Mouse (Mus musculus): ENCODE measurements around the gene Meis1. TPM values are rescaled to one million over a fixed set of nuclear protein-coding genes. Genes with fewer than 3 reads are reported as not detected.

Meis1 gene
- polyA plus RNA-seq, 1 experiment from 2014 or later: 15.6 TPM

DNA sequence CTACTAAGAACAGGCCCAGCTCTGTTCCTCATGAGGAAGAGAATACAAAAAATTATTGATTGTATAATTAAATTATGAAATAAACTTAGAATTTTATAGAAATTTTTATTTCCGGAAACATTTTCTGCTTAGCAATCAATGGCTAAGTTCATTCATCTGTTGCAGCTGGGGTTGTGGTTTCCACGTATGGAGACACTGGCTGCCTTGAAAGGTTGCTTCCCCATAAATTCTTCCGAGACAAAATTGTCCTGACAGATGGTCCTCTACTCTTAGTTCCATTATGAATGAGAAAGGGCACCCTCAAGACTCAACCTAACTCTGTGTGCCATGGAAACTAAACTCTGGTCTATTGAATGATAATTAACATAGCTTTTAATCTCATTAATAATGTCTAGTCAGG lies 111.9 kb downstream of the Meis1 start:
- no peak for DNase-seq (ENCODE audit: low spot score)

DNA sequence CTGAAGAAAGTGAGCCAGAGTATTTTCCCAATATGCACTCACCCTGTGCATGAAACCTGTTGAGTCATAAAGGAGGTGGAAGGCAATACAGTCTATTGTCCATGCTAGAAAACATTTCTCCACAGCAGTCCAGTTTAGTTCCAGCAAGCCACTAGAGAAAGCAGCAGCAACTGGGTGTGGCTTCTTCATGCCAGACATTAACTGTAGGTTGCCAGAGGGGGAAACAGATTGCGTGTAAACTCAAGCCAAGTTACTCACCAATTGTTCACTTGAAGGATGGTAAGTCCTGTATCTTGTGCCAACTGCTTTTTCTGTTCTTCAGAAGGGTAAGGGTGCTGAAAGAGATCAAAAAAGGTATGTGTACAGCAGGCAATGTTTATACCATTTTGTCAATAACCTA lies 113.4 kb downstream of the Meis1 start:
- DNase-seq (ENCODE audit: low spot score): no peak

DNA sequence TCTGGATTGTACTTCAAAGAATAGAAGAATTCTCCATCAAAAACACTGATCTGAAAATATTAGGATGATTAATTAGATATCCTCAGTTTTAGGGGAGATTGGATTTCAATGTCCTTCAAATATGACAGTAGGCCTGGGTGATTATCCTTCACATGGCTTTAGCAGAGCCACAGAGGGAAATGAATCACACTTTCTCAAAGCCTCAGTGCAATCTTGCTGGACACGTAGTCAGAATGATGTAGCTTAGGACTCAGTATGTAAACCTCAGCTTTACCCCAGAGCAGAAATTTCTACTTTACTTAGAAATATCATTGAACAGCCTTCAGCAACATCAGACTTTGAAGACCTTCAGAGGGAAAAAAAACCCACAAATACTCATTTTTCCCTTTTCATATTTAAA lies 113.9 kb downstream of the Meis1 start:
- DNase-seq (ENCODE audit: low spot score): no peak

DNA sequence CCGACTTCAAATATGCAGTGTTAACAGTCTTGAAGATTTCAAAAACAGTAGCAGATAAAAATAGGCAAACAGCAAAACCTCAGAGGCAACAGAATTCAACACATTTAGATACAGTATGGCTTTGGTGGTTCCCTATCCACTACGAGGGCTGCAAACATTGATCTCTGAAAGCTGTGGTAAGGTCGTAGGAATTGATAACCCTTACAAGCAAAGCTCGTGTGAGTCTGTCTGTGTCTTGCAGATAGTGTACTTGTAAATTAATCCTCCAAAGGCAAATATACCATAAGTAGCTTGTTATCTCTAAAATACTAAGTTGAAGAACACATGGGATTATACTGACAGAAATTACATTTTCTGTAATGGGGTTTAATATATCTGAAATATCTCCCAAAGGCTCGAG lies 114.5 kb downstream of the Meis1 start:
- DNase-seq (ENCODE audit: low spot score): no peak

DNA sequence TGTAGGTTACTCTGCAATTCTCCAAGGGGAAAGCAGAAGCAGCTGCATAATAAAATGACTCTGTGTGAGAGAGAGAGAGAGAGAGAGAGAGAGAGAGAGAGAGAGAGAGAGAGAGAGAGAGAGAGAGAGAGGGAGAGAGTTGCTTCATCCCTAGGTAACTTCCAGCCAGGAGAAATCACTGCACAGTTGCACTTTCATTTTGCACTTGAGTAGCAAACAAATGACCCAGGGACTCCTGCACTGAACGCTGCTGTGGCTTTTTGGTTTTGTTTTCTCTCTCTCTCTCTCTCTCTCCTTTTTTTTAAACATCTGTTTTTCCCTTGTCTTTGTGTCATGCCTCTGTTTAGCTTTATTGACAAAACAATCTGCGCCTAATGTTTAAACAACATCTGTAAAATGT lies 118.3 kb downstream of the Meis1 start:
- DNase-seq (ENCODE audit: low spot score): no peak

DNA sequence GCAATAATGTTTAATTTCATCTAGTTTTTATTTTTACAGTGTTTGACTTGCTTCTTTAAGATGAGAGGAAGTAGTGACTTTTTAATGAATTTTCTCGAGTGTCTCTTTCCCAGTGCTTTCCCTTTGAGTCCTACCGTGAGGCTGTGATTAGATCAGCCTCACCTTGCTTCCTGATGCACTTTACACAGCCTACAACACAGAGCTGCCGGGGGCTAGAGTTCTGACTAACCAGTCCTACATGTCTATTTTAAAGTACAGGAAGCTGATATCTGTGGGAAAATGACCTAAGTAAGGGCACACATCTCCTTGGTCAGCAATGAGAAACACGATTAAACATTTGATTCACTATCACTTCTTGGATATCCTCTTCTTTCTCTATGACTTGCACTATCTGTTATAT lies 119.9 kb downstream of the Meis1 start:
- DNase-seq (ENCODE audit: low spot score): no peak

DNA sequence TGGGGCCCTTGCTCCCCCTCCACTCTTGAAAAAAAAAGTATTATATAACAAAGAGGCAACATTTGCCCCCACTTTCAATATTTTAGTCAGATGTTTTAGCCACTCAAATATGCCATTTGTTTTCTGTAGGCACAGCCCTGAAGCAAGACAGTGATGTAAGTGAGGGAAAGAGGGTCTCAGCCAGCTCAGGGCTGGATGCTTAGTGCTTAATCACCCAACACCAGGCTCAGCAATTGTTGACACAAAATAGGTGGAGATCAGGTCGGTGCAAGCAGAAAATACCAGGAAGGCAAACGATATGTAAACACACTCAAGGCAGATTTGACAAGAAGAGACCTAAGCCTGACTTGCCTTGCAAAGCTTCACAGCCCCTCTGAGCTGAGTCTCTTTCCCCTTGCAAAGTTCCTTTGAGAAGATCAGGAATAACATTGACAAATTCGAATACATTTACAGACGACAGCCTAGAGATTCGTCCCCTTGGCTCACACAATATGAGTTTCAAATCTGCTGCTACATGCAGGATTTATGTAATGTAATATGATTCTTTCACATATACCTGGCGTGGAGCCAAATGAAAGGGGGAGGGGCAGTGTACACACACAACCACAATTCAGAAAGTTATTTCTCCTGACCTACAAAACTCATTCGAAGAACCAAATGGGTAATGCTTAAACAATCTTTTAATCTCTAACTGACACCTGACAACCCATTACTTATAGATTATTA lies 120.7 kb downstream of the Meis1 start:
- no peak for DNase-seq (ENCODE audit: low spot score)

DNA sequence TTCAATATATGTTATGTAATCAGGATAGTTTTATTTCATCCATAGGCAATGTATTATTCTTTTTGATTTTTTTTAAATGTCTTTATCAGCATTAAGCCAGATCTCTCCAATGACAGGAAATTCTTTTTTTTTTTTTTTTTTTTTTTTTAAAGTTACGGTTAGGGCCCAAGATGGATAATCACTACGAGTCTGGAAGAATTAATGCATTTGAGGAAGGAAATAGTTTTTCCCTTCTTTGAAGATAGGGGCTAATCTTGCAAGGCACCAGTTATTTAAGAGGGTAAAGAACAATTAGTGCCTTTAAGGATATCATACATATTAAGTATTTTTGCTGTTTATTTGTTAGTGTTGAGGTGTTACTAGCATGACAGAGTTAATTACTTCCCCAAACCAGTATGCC lies 121.5 kb downstream of the Meis1 start:
- no peak for DNase-seq (ENCODE audit: low spot score)

DNA sequence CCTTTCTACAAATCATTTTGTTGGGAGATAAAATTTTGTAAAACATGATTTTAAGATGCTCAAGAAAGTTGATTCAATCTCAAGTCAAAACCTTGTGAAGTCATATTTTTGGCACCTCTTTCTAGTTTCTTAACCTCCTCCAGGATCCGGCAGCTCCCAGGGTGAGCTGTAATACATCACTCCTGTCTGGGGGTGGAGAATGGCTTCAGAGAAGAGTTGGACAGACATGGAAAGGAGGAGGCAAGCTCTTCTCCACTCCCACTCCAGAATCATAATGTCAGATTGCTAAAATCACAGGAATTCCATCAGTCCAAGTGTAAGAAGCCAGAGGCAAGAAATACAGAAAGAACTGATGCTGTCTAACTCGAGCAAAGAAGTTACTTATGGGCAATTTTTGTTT lies 126.3 kb downstream of the Meis1 start:
- no peak for DNase-seq (ENCODE audit: low spot score)

DNA sequence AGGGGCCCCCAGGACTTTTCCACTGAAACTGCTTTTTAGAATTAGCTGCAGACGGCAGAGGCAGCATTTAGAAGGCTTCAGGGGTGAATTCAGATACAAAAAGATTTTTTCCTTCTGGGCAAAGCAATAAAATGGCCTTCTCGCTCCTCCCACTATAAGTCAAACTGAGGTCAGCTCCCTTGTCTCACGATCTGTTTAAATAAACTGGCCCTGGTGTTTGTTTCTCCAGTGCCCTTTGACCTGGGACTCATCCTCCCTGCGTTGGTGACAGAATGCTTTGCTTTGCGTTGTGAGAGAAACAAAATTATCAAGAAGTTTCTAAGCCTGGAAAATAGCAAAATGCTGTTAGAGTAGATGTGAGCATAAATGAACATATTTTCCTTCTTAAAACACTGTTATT lies 129.6 kb downstream of the Meis1 start:
- no peak for DNase-seq (ENCODE audit: low spot score)

DNA sequence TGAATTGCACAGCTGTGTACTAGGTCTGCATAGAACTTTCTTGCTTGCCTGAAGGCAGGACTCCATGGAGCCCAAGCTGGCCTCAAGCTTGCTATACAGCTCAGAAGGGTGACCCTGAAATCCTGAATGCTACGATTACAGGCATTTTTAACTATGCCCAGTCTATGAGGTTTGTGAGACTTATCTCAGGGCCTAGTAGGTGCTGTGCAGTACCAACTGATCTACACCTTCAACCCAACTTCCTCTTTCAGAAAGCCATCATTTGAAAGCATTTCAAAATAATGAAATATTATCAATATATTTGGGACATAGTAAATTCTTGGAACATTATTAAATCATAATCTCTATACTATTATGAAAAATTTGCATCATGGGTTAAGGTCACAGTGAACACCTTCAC lies 130.1 kb downstream of the Meis1 start:
- no peak for DNase-seq (ENCODE audit: low spot score)

DNA sequence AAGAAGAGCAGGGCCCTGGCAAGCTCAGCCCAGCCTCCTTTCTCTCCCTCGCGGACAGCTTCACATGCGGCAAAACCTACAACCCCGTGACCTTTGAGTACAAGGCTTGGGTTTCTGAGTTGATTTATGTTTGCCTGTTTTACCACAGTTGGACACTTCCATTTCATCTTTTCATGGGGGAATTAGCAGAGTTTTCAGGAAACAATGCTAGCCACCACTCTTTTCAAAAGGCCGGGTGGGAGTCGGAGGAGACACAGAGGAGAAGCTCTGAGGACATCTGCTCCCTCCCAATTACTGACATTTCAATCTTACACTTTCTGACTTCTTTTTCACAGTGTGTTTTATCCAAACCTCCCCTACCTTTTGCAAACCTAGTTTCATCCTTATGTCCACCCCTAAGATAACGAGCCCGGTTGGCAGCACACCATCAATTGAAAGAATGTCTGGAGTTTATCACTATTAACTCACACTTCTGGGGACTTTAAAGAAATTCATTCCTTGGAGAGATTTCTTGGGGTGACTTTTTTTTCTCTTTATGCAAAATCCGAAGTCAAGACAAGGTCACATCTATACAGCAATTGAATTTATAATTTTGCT lies 133.0 kb downstream of the Meis1 start:
- DNase-seq (ENCODE audit: low spot score): no peak

DNA sequence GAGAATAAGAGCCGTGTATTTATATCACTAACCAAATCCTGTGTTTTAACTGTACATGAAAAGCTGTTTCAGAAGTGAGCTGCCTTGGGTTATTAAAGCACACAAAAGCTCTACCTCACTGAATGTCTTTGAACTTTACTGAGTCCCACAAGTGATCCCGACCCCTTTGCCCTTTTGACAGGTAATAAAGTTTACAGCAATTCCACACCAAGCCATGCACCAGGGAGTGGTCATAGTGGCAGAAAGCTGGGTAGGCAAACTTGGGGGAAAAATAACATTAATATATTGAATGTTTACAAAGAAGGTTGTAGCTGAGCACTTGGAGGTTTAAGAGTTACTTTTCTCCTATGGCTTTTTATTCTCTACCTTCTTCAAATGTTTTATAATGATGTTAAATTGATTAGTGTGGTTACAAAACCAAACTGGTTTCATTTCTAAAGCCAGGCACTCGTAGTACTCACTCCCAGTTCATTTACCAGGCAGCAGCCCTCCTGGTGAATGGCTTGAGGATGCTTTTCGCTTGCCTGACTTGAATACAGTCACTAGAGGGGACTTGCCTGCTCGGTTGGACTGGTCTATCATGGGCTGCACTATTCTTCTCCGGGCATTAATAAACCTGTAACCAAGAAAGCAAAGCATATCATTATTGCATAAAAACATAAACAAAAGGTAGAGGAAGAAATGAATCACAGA lies 133.6 kb downstream of the Meis1 start:
- DNase-seq (ENCODE audit: low spot score): no peak

DNA sequence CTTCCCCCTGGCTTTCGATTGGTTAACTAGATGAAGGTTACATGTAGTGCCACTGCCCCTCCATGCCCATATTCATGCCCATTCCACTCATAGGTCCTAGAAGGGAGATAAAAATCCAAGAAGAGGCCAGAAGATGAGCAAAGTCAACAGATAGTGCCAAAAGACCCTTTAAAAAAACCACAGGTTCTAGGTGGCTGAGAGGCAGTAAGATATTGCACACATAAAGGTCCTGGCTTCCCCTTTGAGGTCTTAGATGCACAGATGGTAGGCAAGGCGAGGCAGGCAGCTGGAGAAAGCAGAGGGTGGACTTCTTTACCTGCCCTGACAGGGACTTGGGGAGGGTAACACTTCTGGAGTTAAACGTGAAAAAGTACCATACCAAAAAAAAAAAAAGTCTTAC lies 134.8 kb downstream of the Meis1 start:
- no peak for DNase-seq (ENCODE audit: low spot score)

DNA sequence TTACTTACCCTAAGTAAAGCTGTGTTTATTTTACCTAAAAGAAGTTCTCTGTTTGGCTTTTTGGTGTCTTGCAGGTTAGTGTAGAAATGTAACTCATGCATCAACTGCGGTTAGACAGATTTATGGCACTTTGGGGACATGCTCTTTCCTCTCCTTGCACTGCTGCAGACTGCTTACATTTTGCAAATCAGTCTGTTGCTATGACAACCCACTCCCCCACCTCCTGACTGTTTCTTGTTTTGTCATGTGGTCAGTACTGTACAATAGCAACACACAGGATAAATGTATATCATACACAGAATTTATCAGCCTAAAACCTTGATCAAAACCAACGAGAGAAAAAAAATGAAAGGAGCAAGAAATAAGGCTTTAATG lies 135.3 kb downstream of the Meis1 start:
- no peak for DNase-seq (ENCODE audit: low spot score)

DNA sequence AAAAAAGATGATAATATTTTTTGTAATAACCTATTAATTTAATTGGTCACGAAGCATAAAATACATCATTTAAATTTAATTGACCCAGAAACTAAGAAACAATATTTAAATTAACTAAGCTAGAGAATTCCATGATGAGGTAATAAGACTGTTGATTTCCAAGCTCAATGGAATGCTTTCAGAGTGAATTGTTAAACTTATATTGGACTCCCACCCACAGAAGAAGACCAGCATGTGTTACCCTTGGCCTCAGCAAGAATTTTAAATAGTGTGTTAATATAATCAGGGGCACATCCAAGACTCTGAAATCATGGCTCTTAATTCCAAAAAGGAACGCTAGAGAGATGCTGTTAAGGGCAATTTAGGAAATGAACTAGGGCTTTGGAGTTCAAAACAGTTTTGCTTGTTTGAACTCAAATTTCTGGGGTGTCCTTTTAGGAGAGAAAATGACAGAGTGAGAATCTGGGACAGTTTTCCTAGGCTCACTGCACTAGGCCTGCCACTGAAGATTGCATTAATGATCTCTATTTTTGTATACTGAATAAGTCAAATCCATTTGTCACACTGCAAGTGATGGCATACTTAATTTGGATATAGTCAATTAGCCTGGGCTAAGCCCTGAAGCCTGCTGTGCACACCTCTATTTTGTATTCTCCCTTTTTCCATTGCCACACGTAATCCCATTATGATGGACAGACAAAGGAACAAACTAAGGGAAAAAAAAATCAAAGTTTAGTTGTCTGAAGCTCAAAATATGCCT lies 135.9 kb downstream of the Meis1 start:
- DNase-seq (ENCODE audit: low spot score): no peak

DNA sequence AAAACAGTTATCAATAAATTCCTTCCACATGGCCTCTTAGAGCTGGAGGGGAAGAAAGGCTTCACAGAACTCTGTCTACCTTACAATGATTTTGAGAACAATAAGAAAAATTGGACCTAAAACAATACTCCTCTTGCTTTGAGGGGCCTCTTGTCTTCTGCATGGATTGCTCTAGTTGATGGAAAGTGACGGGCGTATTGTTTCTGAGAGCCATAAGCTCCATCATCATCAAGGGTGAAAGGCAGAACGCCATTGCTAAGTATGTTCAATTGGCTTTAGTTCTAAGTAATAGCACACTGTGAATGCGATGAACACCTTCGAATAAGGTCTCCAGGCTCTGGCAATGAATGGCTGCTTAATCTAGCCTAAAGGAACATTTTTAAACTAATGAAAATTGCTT lies 136.5 kb downstream of the Meis1 start:
- DNase-seq (ENCODE audit: low spot score): no peak

DNA sequence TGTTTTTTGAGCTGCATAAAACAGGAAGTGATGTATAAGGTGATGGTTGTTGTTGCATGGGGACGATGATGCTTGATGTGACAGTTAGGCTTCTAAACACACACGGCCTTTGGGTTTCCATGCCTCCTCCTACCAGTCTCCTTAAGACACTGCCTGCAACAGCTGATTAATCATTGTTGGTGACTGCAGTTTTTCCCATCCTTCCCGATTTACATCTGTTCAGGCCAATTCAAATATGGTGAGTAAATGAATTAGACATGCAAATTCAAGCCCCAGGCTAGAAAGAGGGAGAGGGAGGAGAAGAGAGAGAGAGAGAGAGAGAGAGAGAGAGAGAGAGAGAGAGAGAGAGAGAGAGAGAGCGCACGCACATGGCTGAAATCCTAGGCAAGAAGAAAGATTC lies 138.0 kb downstream of the Meis1 start:
- DNase-seq (ENCODE audit: low spot score): no peak

DNA sequence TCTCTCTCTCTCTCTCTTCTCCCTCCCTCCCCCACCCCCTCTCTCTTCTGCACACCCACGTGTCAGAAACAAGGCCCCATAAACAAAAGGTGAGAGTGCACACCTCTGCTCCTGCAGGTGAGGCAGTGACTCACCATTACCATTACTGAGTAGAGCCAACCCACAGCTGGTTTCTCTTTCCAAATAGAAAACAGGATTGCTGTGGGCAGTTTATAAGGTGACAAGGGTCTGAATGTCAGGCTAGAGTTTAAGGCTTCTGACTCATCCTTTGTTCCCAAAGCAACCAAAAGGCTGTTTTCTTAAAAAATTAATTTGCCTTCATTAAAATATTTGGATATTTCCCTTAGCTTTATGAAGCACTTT lies 139.3 kb downstream of the Meis1 start:
- no peak for DNase-seq (ENCODE audit: low spot score)

DNA sequence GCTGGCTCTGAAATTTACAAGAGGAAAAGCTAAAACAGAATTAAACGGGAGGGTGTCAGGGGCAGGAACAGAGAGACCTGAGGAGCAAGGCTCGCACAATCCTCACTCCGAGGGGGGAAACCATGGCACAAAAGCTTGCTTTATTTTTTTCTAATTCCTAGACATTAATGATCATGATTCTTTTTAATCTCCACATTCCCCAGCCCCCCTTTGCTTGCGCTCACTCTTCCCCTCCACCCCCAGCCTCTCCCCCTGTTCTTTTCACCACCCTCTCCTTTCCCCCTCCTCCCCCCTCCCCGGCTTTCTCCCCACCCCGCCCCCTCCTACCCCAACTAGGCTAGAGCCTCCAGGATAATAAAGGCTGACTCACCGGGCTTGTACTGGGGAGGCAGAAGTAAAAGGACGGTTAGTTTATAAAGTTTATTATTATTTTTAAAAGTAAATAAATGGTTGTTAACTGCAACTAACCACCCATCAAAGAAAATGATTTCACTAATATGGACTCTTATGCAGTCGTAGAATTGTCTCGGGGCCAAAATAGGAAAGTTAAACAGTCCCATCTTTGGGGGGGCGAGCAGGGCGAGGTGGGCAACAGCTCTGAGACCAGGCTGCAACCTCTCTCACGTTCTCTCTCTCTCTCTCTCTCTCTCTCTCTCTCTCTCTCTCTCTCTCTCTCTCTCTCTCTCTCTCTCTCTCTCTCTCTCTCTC lies 139.9 kb downstream of the Meis1 start:
- DNase-seq (ENCODE audit: low spot score): no peak

DNA sequence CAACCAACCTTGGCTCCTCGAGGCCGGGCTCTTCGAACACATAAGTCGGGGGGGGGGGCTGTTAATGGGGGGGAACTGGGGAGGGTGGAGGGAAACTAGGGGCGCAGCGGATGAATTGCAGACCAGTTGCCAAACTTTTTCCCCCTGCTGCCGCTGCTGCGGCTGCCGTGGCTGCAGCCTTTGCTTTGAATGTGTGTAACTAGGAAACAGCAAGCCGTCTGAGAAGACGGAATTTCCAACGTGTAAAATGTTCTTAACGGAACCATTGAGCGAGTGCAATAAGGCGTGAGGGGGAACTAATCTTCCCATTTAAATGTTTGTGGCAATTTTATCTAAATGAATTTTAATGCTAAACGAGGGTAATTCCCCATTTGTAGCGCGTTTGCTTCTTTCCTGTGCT lies 140.8 kb downstream of the Meis1 start:
- peak; percentile 28 for DNase-seq (ENCODE audit: low spot score)

DNA sequence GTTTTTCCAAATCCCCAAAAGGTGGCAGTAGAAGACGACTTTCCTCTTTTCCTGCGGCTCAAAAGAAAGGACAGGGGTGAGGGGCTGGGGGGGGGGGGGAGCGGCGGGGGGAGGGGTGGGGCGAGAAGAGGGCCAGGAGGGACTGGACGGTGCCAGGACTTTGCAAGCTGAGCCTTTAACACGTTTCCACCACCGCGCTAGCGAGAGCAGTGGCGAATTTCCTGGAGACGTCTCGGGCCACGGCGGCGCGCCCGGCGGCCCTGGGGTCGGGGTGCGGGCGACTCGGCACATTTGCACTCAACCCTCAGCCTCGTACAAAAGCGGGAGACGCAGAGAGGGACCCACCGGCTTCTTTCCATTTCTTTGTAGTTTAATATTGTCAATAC lies 141.2 kb downstream of the Meis1 start:
- DNase-seq (ENCODE audit: low spot score): peak; percentile 44
